Mouse (Mus musculus) heart, adult 2 months (tissue): ENCODE measurements at regions not wholly inside any gene's neighbourhood (a gene's known extent, or its start where the extent isn't known, plus 50 kb on each side); places are given as distances from the start of the nearest gene placed in this dataset.

Experiments used
- CTCF ChIP-seq: fragments of 200-600 bp; IDR thresholded peaks from 2 replicates; pipeline ENCODE4 v1.8.1; 2022; ENCODE audit warnings: antibody characterized with exemption, mild to moderate bottlenecking, moderate library complexity
- EP300 ChIP-seq: fragments of 200-500 bp; IDR thresholded peaks from 2 replicates; pipeline ENCODE4 v1.6.1; 2011; ENCODE audit warnings: low read depth, low read length, control low read depth; ENCODE audit not compliant: insufficient read depth

GRCm38 (mm10) chr2:10990043-10990728 is 181.7 kb upstream of the Prkcq start:
- no peak for TF ChIP-seq EP300
- no peak for TF ChIP-seq CTCF
